Mouse (Mus musculus) embryonic facial prominence, embryonic 12.5 days (tissue): ENCODE measurements around the gene Pym1. TPM values are rescaled to one million over a fixed set of nuclear protein-coding genes. Genes with fewer than 3 reads are reported as not detected.

ENCODE experiments used
- polyA plus RNA-seq: library from polyadenylated mRNA; unstranded; fragments of >200 nt; fragmentation: Nextera tagmentation; extraction: Ambion mirVana; gene quantifications from 2 replicates; pipeline ENCODE4 v1.2.1, GENCODE M21; 2016

Pym1 gene
- polyA plus RNA-seq, 1 experiment from 2014 or later: 53.1 TPM

Other genes with a start within 250 kb of the Pym1 start
- gene Myl6b, start 249.2 kb upstream of the Pym1 start, polyA plus RNA-seq: 3.2 and 3.9 TPM in 2 replicates
- gene Esyt1, start 222.0 kb upstream of the Pym1 start, polyA plus RNA-seq: 29.2 and 30.7 TPM in 2 replicates
- gene Zc3h10, start 200.1 kb upstream of the Pym1 start, polyA plus RNA-seq: 18.8 and 19.4 TPM in 2 replicates
- gene Rpl41, start 198.6 kb upstream of the Pym1 start, polyA plus RNA-seq: 3,271 and 3,412 TPM in 2 replicates
- 189 and 192 TPM in 2 replicates for gene Pa2g4, start 181.9 kb upstream of the Pym1 start, polyA plus RNA-seq
- gene Erbb3, start 158.2 kb upstream of the Pym1 start, polyA plus RNA-seq: 20.9 TPM in 2 replicates
- 668 and 696 TPM in 2 replicates for gene Rps26, start 121.1 kb upstream of the Pym1 start, polyA plus RNA-seq
- gene Ikzf4, start 101.9 kb upstream of the Pym1 start, polyA plus RNA-seq: 5.5 and 6.6 TPM in 2 replicates
- gene Suox, start 73.8 kb upstream of the Pym1 start, polyA plus RNA-seq: 18.5 and 19.5 TPM in 2 replicates
- gene Rab5b, start 51.6 kb upstream of the Pym1 start, polyA plus RNA-seq: 80.0 and 85.6 TPM in 2 replicates
- 26.3 and 48.0 TPM in 2 replicates for gene Pmel, start 43.7 kb upstream of the Pym1 start, polyA plus RNA-seq
- gene Cdk2, start 42.9 kb upstream of the Pym1 start, polyA plus RNA-seq: 134 and 143 TPM in 2 replicates
- gene Dgka, start 3.0 kb upstream of the Pym1 start, polyA plus RNA-seq: 9.3 and 10.4 TPM in 2 replicates
- gene Mmp19, start 43.0 kb downstream of the Pym1 start, polyA plus RNA-seq: 0.42 and 0.93 TPM in 2 replicates
- gene Dnajc14, start 56.2 kb downstream of the Pym1 start, polyA plus RNA-seq: 55.6 and 60.5 TPM in 2 replicates
- gene Tmem198b, start 56.5 kb downstream of the Pym1 start, polyA plus RNA-seq: 24.8 and 25.7 TPM in 2 replicates
- 227 and 230 TPM in 2 replicates for gene Sarnp, start 69.4 kb downstream of the Pym1 start, polyA plus RNA-seq
- 31.5 and 35.5 TPM in 2 replicates for gene Ormdl2, start 73.8 kb downstream of the Pym1 start, polyA plus RNA-seq
- 10.8 and 11.9 TPM in 2 replicates for gene Gdf11, start 143.8 kb downstream of the Pym1 start, polyA plus RNA-seq
- gene Cd63, start 153.1 kb downstream of the Pym1 start, polyA plus RNA-seq: 459 and 465 TPM in 2 replicates
- gene Rdh5, start 175.0 kb downstream of the Pym1 start, polyA plus RNA-seq: 14.2 and 14.7 TPM in 2 replicates
- gene Bloc1s1, start 176.1 kb downstream of the Pym1 start, polyA plus RNA-seq: 210 and 215 TPM in 2 replicates
- 5.2 TPM in 2 replicates for gene Itga7, start 185.9 kb downstream of the Pym1 start, polyA plus RNA-seq
- 0.13 TPM in 1 of 2 replicates, not detected in the other for gene Mettl7b, start 213.1 kb downstream of the Pym1 start, polyA plus RNA-seq
- not detected in 2 replicates for gene Olfr9, start 241.5 kb downstream of the Pym1 start, polyA plus RNA-seq